Mouse (Mus musculus): Measurements from ENCODE around the gene Ptprm.
"Not testable (repeated sequence)": the region's sequence is repeated elsewhere in the genome, so short reads cannot be mapped to it uniquely, and the experiment has no call there.

Ptprm gene

DNA sequence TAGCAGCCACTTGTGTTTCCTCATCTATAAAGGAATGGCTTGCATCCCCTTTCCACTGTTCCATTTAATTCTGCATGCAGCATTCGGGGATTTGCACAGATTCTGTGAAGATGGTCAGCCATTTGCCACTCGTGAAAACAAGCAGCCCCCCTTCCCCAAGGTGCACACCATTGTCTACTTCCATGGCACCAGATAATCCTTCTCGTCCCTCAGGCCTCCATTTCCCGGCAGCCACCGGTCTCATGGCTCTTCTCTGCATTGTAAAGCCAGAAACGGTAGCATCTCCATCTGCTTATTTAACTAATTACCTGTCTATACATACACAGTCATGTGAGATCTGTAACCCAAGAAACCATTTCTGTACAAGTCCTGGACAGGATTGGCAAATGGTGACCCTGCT lies 501.8 kb downstream of the Ptprm start:
- no peak for DNase-seq

DNA sequence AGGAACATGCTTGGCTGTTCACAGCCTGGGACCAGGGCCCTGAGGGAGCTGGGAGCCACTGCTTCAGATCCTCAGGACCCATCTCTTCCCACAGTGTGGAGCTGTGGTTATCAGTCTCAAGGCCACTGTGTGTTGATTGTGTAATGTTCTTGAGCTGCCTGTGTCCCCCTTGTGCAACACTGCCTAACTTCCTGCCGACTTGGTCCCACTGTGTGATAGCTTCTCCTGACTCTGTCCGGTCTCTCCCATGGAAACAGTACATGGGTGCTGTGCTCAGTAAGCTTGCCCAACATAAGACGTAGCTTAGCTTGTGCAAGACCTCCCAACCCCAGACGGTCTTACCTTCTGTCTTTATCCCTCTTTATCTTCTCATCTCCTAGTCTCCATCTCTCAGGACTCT lies 507.2 kb downstream of the Ptprm start:
- not testable (repeated sequence) for DNase-seq

DNA sequence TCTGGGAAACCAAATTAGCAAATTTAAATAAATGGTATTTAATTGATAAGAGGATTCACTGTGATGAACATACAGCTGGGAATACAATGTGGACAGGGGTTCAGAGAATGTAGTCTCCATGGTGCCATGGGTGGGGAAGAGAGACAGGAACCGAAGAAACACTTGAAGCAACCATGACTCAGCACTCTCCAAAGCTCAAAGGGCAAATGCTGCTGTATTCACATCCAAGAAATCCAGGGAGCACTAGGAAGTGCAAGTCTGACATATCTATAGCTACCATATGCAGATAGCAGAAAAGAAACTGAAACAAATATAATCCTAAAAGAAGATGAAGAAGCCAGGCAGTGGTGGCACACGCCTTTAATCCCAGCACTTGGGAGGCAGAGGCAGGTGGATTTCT lies 531.9 kb downstream of the Ptprm start:
- DNase-seq = no peak

DNA sequence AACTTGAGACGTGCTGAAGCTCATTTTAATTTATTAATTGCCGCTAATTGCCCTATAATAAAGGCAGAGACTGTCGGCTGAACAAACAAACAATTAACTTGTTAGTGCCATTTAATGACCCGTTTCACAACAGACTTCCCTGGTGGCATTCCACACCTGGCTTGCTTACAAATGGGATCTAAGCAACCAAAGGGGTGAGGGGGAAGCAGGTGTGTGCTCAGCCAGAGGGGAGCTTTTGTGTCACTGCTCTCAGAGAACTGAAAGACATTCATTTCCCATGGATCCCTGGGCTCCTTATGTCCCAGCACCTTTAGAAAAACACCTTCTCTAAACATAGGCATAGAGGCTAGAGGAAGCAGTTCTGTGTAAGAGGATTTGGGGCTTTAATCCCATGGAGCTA lies 536.9 kb downstream of the Ptprm start:
- no peak for DNase-seq

DNA sequence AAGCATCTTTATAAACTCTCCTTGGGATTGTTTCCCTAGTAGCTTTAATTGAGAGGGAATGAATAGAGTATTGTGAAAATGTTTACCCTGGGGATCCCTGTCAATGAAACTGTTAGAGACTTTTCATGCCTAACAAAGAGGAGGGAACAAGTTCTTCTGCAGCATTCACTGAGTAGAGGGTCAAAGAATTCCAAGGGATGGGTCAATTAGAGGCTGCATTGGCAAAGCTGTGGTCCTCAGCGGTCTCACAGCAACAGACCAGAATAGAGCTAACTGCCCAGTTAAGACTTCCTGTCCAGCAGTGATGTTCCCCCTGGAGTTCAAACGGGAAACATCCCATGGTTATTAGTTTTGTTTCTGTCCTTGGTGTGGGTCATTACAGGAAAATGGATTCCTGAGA lies 538.3 kb downstream of the Ptprm start:
- no peak for DNase-seq

DNA sequence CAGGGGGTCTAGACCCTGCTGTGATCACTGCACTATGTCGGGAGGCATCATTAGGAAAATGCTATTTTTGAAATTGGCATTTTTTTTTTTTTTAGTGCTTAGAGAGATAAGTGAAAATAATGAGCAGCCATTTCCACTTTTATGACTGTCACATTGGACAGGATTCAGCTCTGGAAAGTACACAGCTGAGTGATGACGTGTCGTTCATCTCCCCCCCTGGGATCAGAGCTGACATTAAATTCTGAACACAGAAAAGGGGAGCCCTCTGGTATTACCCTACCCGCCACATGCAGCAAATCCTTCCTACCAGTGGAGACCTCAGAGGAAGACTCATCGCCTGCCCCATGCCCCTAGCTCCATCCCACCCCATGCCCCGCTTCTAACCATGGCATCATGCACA lies 540.5 kb downstream of the Ptprm start:
- DNase-seq = no peak

DNA sequence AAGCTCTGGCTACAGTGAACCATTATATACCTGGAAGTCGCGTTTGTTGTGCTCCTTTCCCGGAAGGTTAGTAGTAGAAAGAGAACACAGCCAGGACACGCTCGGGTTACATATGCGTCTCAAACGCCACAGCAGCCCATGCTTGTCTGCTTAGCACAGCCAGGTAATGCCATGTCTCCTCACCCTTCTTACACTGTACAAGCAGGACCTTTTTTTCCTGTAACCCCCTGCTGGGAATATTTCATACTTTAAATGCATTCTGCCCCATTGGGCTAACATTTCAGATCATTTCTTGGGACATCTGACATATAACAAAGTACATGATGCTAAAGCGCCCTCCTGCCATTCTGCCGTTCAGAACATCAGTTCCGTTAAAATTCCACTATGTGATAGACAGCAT lies 540.9 kb downstream of the Ptprm start:
- DNase-seq = no peak

DNA sequence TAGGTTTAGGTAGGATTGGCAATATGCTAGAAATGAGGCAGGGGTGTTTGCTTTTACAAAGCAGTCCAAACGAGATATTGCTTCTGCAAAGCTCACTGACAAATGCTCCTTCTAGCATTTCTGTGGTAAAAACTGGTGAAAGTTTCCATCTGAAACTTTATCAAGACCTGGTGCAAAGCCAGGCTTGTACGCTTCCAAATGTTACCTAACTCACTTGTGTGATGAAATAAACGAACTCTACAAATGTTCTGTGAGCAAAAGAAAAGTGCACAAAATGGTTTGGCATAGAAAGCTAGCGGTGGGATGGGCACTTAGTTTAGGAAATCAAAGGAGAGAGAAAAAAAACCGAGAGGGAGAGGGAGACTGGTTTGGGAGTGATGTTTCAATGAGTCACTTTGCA lies 544.5 kb downstream of the Ptprm start:
- no peak for DNase-seq

DNA sequence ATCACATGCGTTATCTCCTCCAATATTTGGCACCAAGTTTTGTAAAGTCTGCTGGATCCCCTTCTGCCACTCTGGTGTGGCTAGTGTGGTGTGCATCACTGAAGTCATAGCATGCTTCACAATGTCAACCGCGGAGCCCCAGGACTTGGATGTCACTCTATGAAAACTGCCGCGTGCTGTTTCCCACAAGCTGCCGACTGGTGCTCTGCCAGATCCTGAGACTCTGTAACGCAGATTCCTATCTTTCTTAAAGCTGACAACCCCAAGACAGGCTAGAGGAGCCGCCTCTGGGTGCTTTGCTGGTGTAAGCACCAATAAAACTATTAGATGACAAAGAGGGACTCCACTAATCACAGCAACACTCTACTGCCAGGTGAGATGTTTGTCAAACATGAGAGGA lies 546.1 kb downstream of the Ptprm start:
- no peak for DNase-seq

DNA sequence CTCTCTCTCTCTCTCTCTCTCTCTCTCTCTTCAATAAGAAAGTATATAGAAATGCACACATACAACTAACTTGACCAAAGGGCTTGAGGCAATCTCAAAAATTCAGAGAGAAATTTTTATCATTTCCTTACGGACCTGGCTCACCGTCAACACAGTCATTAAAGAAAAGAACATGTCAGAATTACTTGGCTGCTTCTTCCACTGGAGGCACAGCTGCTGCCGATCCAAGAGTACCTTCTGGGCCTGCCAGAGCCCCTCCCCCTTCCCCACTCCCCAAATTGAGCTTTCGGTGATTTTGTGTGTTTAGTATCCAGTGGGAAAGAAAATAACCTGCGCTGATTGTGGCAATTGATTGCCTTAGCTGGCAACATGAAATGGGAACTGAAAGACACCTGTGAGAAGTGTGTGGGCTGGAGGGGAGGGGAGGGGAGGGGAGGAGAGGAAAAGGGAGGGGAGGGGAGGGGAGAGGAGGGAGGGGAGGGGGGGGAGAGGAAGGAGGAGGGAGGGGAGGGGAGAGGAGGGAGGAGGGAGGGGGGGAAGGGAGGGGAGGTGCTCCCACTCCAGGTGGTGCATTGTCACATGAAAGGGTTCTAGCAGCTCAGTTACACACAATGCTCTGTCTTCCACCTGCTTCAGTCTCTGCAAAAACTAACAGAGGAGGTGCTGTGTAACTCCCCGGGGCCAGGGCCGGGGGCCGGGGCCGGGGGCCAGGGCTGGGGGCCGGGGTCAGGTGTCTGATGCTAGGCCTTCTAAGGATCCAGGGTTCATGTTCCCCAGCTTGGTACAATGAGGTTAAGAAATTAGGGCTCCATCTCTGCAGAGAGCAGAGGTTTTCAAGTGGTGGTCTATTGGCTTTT lies 552.2 kb downstream of the Ptprm start:
- no peak for DNase-seq

DNA sequence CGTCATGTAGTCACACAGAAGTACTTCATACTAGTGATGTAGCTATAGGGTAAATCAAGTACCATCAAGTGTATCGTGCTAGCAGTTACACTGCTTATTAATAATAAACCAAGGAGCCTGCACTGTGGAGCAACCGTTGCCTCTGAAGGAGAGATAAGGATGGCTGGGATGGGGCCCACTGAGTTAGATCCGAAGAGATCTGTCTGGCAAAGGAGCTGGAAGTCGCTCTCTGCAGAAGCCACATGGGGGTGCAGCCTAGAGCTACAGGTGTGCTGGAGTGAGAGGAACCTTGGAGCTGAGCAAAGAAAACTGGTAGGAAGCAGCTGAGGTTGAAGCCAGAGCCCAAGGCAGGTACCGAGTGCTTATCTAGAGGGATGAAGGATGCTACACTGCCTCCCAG lies 554.0 kb downstream of the Ptprm start:
- no peak for DNase-seq

DNA sequence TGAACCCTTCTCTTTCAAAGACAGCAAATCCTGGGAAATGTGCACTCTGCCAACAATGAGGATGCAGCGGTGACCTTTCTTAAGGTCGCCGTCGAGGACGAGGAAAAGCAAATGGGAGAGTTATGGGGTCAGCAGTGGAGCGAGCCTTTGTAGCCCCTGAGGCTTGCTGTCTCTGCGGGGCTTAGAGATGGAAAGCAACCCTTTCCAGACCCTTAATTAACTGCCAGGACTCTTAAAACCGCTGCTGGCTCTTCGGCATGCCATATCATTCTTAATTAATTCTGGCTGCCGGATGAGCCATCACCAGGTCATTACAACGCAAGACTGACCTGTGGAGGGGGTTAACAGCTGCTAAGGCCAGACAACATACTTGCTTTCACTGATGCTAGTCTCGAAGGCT lies 568.1 kb downstream of the Ptprm start:
- DNase-seq = no peak

DNA sequence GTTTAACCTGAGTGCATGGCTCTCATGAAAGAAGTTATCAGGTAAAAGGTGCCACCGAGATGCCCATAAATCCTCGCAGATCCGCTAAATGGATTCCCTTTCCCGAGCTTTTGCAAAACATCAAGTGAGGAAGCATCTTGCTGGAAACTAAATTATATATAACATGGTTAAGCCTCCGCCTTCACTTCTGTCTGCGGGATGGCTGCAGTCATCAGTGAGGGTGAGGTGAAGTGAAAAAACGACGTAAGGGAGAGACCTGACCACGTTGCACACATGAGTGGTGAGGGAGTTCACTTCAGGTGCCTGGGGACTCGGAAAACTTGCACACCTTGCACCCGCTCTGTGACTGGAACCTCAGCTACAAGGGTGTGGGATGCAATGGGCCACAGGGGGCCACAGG lies 568.7 kb downstream of the Ptprm start:
- no peak for DNase-seq

DNA sequence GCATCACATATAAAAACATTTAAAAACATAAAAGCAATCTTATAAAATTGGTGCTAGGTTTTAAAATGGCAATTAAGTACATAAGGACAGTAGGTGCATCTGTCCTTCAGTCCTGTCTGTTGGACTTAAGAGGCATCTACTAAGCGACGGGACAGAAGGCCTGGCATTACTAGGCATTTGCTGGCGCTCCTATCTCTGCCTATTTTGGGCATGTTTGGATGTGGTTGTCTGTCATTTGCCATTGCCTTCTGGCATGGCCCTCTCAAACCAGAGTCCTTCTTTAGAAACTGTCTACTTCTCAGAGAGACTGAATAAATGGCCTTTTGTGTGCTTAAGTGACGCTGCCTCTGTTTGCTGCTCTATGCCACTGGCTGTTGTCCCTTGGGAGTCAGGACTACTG lies 570.7 kb downstream of the Ptprm start:
- no peak for DNase-seq

DNA sequence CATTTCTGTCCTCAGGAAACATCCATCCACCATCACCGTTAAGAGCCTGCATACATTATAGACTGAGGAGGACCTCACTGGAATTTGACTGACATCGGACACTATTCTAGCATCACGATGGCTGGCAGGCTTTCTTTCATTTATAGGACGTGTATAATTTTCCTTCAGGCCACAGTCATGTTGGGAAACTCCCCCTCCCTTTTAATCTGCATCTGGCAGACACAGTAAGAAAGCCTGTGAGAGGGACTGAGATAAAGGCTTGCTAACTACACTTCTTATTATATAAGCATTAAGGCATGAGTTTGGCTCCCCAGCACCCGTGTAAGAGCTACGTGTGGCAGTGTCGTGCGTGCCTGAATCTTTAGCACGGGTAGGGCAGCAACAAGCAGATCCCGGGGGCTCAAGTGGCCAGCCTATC lies 571.2 kb downstream of the Ptprm start:
- no peak for DNase-seq

DNA sequence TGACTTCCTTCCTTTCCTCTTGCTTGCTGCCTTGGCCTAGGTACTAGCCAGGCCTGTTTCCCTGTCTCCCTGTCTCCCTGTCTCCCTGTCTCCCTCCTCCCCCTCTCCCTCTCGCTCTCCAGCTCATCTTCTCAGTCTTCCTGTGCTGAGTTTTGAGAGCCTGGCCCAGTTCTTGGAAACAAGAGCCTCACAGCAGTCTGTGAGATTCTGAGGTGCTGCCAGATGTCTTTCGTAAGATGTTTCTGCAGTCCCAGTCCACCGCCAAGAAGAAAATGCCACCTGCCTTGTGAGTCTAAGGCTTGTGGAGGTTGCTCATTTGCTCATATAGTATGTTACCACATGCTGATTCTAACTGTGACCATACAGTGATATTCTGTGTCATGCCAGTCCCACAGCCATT lies 572.3 kb downstream of the Ptprm start:
- peak; percentile 44 for DNase-seq

DNA sequence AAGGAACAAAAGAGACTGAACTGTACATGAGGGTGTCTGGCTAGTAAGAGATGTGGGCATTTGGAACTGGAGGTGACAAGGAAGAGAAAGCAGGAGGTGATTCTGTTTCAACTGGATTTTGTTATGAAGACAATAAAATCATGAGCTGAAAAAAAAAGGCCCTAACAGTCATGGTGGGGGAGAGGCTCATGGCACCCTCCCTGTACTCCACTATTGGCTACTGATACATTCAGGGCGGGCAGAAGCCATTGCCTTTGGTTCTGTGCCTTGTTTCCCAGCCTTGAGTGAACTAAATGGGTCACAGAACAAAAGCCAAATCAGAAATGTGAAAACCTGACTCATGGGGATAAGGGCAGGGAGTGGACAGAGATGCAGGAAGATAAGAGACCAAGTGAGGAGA lies 575.2 kb downstream of the Ptprm start:
- no peak for DNase-seq

DNA sequence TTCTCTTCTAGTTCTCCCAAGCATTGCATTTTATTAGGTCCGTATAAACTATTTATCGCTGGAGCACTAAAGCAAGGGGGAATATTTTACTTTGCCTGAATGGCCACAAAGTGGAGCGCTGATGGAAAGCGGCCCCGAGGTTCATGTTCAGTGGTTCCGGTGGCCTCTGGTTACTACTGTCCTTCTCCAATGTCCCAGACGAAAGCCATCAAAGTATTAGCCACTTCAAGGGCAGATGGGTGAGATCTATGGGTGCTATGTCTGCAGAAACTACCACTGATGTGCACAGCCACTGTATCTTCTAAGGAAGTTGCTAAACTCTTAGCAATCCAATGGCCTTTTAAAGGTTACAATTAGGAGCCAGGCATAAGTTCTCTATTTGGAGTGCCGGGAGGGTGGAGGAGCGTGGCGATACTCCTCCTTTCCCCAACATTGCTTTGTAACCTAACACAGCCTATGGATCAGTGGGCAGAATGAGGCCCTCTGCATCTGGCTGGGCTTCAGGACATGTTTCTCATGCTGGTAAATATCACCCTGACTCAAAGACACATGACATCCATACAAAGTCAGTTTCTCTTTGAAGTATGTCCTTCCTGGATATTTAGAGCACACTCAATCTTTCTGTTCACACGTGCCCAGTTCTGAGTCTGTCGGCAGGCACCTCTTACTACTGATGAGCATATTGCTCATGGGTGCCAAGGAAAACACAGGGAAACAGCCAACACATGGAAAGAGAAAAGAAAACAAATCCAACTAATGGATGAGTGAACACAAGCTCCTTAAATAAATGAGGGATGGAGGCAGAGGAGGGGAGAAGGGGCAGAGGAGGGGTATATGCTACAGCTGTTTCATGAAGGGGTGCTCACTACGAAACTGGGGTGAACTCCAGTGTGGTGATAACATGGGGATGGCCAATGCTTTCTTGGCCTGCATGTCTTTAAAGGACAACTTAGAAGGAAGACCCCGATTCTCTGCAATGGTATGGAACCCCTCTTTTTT lies 584.6 kb downstream of the Ptprm start:
- DNase-seq = no peak

DNA sequence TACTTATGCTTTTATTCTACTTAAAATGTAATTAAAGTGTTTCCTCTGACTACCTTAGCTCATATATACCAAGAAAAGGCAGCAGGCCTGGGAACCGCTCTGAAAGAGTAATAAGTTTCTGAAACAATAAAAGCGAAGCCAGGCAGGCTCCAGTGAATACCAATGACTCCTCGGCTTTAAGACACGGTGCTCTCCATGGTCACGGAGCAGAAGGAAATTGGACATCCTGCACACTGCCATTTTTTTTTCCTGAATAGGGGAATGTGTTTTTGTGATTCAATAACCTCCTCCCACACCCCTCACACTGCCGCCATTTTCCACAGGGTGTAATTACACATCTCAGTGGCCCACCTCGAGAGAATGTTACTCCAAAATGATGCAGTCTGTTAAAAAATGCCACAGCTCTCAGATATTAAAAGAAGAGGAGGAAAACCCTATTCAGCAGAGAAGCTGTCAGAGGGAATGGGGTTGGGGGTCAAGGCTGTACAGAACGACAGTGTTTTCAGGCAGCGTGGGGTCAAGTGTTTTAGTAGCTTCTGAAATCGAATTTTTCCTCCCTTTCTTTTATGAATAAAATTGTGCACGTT lies 585.5 kb downstream of the Ptprm start:
- DNase-seq = no peak

DNA sequence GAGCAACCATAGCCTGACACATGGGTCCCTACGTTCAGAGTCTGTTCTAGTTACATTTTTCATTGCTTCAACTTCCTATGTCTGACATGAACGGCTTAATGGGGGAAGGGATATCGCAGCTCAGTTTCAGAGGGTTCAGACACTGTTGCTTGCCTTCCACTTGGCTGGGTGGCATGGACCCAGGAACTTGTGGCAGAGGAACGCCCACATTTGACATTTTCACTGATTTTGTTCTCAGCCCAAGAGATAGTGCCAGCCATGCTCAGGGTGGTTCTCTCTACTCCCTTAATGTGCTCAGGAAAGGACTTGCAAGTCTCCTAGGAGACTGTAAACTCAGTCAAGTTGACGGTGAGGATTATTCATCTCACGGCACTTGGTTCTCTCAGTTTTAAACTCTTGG lies 588.1 kb downstream of the Ptprm start:
- no peak for DNase-seq

DNA sequence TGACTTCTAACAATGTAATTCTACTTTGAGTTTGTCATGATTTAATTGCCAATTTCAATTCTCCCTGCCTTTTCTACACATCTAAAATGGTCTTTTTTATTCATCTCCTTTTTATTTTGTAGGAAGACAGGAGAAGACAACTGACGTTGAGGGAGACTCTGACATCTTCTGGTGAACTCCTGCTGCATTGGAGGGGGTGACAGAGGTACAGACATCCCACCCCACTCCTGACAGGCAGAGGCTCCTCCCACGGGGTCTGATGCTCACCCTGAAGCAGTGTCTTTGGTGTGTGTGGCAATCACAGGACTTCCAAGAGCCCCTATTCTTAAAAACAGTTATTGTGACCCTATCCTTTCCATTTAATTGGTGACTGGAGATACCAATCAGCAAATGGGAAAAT lies 589.8 kb downstream of the Ptprm start:
- no peak for DNase-seq

DNA sequence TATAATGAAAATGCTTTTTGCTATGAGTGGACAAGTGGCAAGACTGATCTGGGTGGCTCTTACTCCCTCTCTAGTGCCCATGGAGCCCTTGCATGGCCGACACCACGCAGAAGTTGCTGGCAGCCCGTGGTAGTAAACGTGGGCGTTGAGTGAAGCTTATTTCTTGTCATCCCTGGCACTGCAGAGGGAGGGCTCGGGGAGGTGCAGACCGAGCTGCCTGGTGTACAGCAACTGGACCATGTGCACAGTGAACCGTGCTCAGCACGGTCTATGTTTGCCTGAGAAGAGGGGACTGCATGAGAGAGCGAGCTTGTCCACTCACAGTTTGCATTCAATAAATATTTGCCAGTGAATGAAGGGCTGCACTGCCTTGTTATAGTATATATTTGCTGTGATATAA lies 591.5 kb downstream of the Ptprm start:
- DNase-seq = no peak
